Mouse (Mus musculus) midbrain, embryonic 11.5 days (tissue): ENCODE results near the gene Klra10. TPM values are rescaled to one million over a fixed set of nuclear protein-coding genes. Genes with fewer than 3 reads are reported as not detected.
"Not testable (repeated sequence)": the region's sequence is repeated elsewhere in the genome, so short reads cannot be mapped to it uniquely, and the experiment has no call there.

Experiments
- ATAC-seq: fragments of 200-750 bp; cut with Nextera tagmentation; 2 replicates; pipeline ENCODE4 v1.8.0; 2017; ENCODE audit warnings: moderate TSS enrichment, moderate library complexity; ENCODE audit not compliant: low FRiP score
- DNase-seq: peaks from one replicate; pipeline ENCODE4 v3.0.0; 2015; ENCODE audit warnings: low spot score; ENCODE audit errors: missing footprints
- H3K27ac ChIP-seq: fragments of 300-500 bp; sonication (generic); 2 replicates; pipeline ENCODE4 v1.5.1; 2014; ENCODE audit warnings: low read depth, low read length
- H3K27me3 ChIP-seq: fragments of 300-500 bp; sonication (generic); 2 replicates; pipeline ENCODE4 v1.6.1; 2014; ENCODE audit warnings: mild to moderate bottlenecking, low read length, moderate library complexity, mixed read lengths; ENCODE audit not compliant: control insufficient read depth, insufficient read depth
- H3K36me3 ChIP-seq: fragments of 300-500 bp; sonication (generic); 2 replicates; pipeline ENCODE4 v1.6.1; 2014; ENCODE audit warnings: mild to moderate bottlenecking, low read length, moderate library complexity, mixed read lengths; ENCODE audit not compliant: control insufficient read depth, insufficient read depth
- H3K4me1 ChIP-seq: fragments of 300-500 bp; sonication (generic); 2 replicates; pipeline ENCODE4 v1.6.1; 2014; ENCODE audit warnings: low read length; ENCODE audit not compliant: control insufficient read depth, insufficient read depth
- H3K4me2 ChIP-seq: fragments of 300-500 bp; sonication (generic); 2 replicates; pipeline ENCODE4 v1.6.1; 2014; ENCODE audit warnings: mild to moderate bottlenecking, moderate library complexity
- H3K4me3 ChIP-seq: fragments of 300-500 bp; sonication (generic); 2 replicates; pipeline ENCODE4 v1.5.1; 2014; ENCODE audit warnings: low read depth, low read length
- H3K9ac ChIP-seq: fragments of 300-500 bp; sonication (generic); 2 replicates; pipeline ENCODE4 v1.6.1; 2014; ENCODE audit warnings: low read length
- H3K9me3 ChIP-seq: fragments of 300-500 bp; sonication (generic); 2 replicates; pipeline ENCODE4 v1.6.1; 2016; ENCODE audit warnings: low read length; ENCODE audit not compliant: control insufficient read depth
- WGBS: fragments of 180-500 bp; shearing (Covaris S2); extraction: QIAGEN DNeasy Blood & Tissue Kit; methylation state at CpG from one replicate; pipeline ENCODE4 v1.1.7; 2014; 5-methylcytosine and 5-hydroxymethylcytosine counted together
- polyA plus RNA-seq: library from polyadenylated mRNA; unstranded; fragments of >200 nt; fragmentation: Nextera tagmentation; extraction: Ambion mirVana; gene quantifications from 2 replicates; pipeline ENCODE4 v1.2.1, GENCODE M21; 2014

The Klra10 gene
- not detected in 2 replicates for polyA plus RNA-seq

DNA sequence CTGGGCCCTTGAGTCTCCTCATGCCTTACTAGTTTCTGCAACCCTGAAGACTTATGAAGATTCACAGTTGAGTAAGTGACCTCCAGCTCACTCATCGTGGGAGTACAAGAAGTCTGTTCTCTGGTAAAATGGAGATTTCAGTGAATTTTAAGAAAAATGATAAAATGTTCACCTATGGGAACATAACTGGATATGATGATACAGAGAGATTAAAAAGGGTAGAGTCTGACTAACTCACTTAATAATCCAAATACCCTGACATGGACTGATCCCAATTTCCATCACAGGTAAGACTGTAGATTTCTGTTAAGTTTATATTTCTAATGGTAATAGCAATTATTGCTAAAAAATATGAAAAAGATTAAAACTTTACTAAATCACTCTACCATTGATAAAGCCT lies at the start of gene Klra10:
Gene Klra10, minus strand, starts transcription at position 101 of the 400 bp plus-strand sequence.
- not testable (repeated sequence) for ATAC-seq, H3K9me3 ChIP-seq, H3K4me3 ChIP-seq, DNase-seq, H3K4me1 ChIP-seq, H3K9ac ChIP-seq, H3K27me3 ChIP-seq, H3K27ac ChIP-seq, H3K36me3 ChIP-seq, H3K4me2 ChIP-seq
- 77% methylated on average over 1 of the region's 1 CpGs for WGBS

DNA sequence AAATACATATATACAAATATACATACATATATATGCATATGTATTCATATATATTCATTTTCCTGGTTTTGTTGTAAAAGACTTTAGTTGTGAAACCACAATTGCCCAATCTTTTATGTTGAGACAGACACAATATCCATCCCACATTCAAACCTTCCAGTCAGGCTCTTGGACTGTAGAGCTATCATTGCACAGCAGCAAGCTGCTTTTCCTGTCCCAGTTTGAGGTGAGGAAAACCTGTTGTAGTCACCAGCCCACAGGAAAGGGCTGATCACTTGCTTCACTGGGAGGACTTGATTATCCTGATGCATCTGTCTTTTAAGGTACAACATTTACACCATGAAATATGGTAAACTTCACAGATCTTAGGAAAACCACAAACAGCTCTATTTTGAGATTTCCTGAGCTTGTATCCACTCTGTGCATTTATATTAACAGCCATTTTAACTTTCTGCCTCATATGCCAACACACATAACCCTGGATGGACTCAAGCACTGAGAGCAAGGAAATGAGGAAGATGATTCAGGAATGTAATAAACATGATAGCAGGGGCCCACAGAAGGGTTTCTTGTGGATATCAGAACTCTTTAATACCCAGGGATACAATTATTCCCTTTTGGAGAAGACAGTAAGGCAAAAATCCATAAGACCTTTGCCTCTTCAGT lies 6.4 kb upstream of the Klra10 start:
- Histone ChIP-seq H3K4me1 (no peaks in the 10 kb centered on the region), H3K4me2 (no peak overlapping the region), H3K27me3 (no peaks in the 10 kb centered on the region), H3K36me3 (no peaks in the 10 kb centered on the region), H3K4me3 (no peak overlapping the region), H3K27ac (no peak overlapping the region), H3K9me3 (no peaks in the 10 kb centered on the region), H3K9ac (no peak overlapping the region)
- ATAC-seq: no peak
- DNase-seq: no peak

DNA sequence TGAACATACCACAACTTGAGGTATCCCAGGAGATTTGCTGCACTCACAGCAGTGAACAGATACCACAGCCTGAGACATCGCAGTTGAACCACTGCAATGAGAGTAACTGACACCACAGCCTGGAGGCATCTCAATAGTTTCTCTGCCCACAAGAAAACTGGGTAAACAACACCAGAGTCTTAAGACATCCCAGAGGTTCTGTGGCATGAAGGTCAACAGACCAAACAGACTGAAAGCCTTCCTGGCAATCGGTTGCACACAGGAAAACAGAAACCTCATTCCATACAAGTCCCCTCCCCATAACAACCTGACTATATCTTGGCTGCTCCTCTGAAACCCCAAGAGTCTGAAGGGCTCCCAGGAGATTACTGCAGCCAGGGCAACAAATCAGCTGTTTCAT lies 26.4 kb downstream of the Klra10 start:
- Histone ChIP-seq H3K4me1 (no peaks in the 10 kb centered on the region), H3K27me3 (no peaks in the 10 kb centered on the region), H3K4me3 (no peak overlapping the region), H3K9ac (no peak overlapping the region), H3K36me3 (no peaks in the 10 kb centered on the region), H3K9me3 (peaks cover 5% of the 10 kb centered on the region; the same call in 1 of the 2 replicates), H3K27ac (no peak overlapping the region), H3K4me2 (no peak overlapping the region)
- no peak for DNase-seq
- WGBS: 94% methylated on average over 2 of the region's 2 CpGs
- ATAC-seq: no peak

DNA sequence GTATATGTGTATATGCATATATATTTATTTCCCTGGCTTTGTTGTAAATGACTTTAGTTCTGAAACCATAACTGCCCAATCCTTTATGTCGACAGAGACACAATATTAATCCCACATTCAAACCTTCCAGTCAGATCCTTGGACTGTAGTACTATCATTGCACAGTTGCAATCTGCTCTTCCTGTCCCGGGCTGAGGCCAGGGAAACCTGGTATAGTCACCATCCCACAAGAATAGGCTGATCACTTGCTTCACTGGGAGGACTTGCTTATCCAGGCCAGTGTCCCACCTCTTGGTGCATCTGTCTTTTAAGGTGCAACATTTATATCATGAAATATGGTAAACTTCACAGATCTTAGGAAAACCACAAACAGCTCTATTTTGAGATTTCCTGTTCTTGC lies 44.2 kb downstream of the Klra10 start:
- no peak for DNase-seq
- WGBS: 78% methylated on average over 2 of the region's 2 CpGs

DNA sequence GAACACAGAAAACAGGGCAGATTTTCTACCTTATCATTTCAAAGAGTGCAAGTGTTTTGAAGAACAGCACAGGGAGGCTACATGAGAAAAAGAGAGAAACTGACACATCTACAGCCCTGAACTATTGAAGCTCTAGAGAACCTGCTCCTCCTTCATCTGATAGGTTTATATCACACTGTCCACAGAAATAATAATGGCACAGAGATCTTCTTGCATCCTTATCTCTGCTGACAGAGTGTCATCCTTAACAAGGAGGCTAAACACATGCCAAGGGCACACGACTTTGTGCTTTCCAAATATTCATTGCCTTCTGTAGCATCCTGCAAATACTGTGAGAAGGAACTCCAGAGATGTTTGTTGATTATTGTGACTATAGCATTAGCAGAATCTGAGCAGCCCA lies 45.1 kb downstream of the Klra10 start:
- no peak for ATAC-seq
- H3K36me3 ChIP-seq: no peaks in the 10 kb centered on the region
- 49% methylated on average over 1 of the region's 1 CpGs for WGBS
- no peaks in the 10 kb centered on the region for H3K27me3 ChIP-seq
- no peak overlapping the region for H3K9ac ChIP-seq
- no peaks in the 10 kb centered on the region for H3K4me1 ChIP-seq
- no peak overlapping the region for H3K4me2 ChIP-seq
- DNase-seq: no peak
- no peak overlapping the region for H3K27ac ChIP-seq
- H3K9me3 ChIP-seq: peaks cover 3% of the 10 kb centered on the region; the same call in 1 of the 2 replicates
- H3K4me3 ChIP-seq: no peak overlapping the region

More for the DNA sequence above, 44.2 kb downstream of the Klra10 start:
- no peaks in the 10 kb centered on the region for H3K36me3 ChIP-seq
- H3K27ac ChIP-seq: no peak overlapping the region
- H3K27me3 ChIP-seq: no peaks in the 10 kb centered on the region
- no peak for ATAC-seq
- H3K4me1 ChIP-seq: no peaks in the 10 kb centered on the region
- H3K4me3 ChIP-seq: no peak overlapping the region
- H3K9me3 ChIP-seq: peaks cover 3% of the 10 kb centered on the region; the same call in 1 of the 2 replicates
- no peak overlapping the region for H3K9ac ChIP-seq
- H3K4me2 ChIP-seq: no peak overlapping the region

DNA sequence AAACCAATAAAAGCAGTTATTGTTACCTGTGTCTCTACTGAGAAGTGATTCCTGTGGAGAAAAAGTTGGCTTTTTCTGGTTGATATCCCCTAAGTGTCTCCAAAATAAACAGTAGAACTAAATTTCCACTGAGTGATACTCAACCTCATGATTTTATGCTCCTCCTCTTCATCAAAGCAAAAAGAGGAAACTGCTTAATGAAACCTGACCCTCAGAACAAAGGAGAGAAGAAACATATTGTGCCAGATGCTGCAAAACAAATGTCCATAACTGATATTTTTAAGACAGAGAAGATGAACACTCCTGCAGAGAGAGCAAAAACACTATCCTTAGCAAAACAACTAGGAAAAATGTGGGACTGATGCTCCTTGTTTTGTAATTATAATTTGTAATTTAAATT lies 48.5 kb downstream of the Klra10 start, which contains the start of gene Klra7:
Gene Klra7, minus strand, starts transcription at position 101 of the 400 bp plus-strand sequence.
- H3K27ac ChIP-seq: no peak within 1 kb of the TSS
- no peaks in the 10 kb centered on the region for H3K4me1 ChIP-seq
- no peak within 1 kb of the TSS for H3K4me2 ChIP-seq
- DNase-seq (no peak), ATAC-seq (no peak)
- no peaks in the 10 kb centered on the region for H3K36me3 ChIP-seq
- no peaks in the 10 kb centered on the region for H3K27me3 ChIP-seq
- no peak within 1 kb of the TSS for H3K4me3 ChIP-seq
- no peaks in the 10 kb centered on the region; the same call in 1 of the 2 replicates for H3K9me3 ChIP-seq
- H3K9ac ChIP-seq: no peak within 1 kb of the TSS

Other genes starting within 250 kb of the Klra10 start
- gene Klra4, start 214.7 kb downstream of the Klra10 start, polyA plus RNA-seq: not detected in 2 replicates
- not detected in 2 replicates for gene Klra8, start 152.0 kb downstream of the Klra10 start, polyA plus RNA-seq
- not detected in 2 replicates for gene Klra9, start 88.8 kb downstream of the Klra10 start, polyA plus RNA-seq
- gene Klra7, start 48.6 kb downstream of the Klra10 start, polyA plus RNA-seq: not detected in 2 replicates
- not detected in 2 replicates for gene Klra3, start 55.6 kb upstream of the Klra10 start, polyA plus RNA-seq
- not detected in 2 replicates for gene Klra1, start 104.9 kb upstream of the Klra10 start, polyA plus RNA-seq